Mouse (Mus musculus) ES-Bruce4 (cell line): ENCODE data around the gene Tbxa2r. TPM values are rescaled to one million over a fixed set of nuclear protein-coding genes. Genes with fewer than 3 reads are reported as not detected.
A peak's percentile ranks its signal among the peaks of the same experiment; 100 is the strongest.

Source experiments
- H3K27ac ChIP-seq: 2 replicates; pipeline ENCODE4 v1.5.1; 2012; ENCODE audit warnings: low read length, inconsistent platforms; ENCODE audit not compliant: insufficient read depth
- H3K27me3 ChIP-seq: 2 replicates; pipeline ENCODE4 v1.6.1; 2012; ENCODE audit warnings: mild to moderate bottlenecking, low read length, inconsistent platforms; ENCODE audit not compliant: control insufficient read depth, poor library complexity, insufficient read depth, severe bottlenecking
- H3K36me3 ChIP-seq: 2 replicates; pipeline ENCODE4 v1.6.1; 2012; ENCODE audit warnings: inconsistent platforms, mild to moderate bottlenecking, low read length, moderate library complexity; ENCODE audit not compliant: control insufficient read depth, poor library complexity, insufficient read depth, severe bottlenecking
- H3K4me1 ChIP-seq: one replicate; pipeline ENCODE4 v1.8.1; 2011; ENCODE audit warnings: low read length; ENCODE audit not compliant: control insufficient read depth, insufficient read depth
- H3K4me3 ChIP-seq: 2 replicates; pipeline ENCODE4 v1.5.1; 2011; ENCODE audit warnings: low read depth, mild to moderate bottlenecking, low read length
- H3K9ac ChIP-seq: 2 replicates; pipeline ENCODE4 v1.6.1; 2012; ENCODE audit warnings: low read depth, mild to moderate bottlenecking, inconsistent platforms; ENCODE audit not compliant: poor library complexity, severe bottlenecking
- H3K9me3 ChIP-seq: replicated peaks from 2 replicates; pipeline ENCODE4 v1.6.1; 2012; ENCODE audit warnings: mild to moderate bottlenecking, low read length, inconsistent platforms; ENCODE audit not compliant: control insufficient read depth, poor library complexity, insufficient read depth, severe bottlenecking
- CTCF ChIP-seq: IDR thresholded peaks from one replicate; pipeline ENCODE4 v1.8.1; 2011; ENCODE audit warnings: low read depth, low read length
- EP300 ChIP-seq: IDR thresholded peaks from 2 replicates; pipeline ENCODE4 v1.6.1; 2011; ENCODE audit warnings: low read depth, low read length; ENCODE audit not compliant: insufficient read depth
- POLR2A ChIP-seq: IDR thresholded peaks from one replicate; pipeline ENCODE4 v1.8.1; 2011; ENCODE audit warnings: low read length; ENCODE audit not compliant: insufficient read depth
- polyA plus RNA-seq: library from polyadenylated mRNA; stranded (reverse); fragments of >200 nt; gene quantifications from 2 replicates; pipeline ENCODE4 v1.2.4, GENCODE M21; 2011; ENCODE audit warnings: low read depth; ENCODE audit not compliant: missing spikeins, insufficient read depth, insufficient read length

The Tbxa2r gene
- polyA plus RNA-seq, 1 experiment: 0.57 TPM

DNA sequence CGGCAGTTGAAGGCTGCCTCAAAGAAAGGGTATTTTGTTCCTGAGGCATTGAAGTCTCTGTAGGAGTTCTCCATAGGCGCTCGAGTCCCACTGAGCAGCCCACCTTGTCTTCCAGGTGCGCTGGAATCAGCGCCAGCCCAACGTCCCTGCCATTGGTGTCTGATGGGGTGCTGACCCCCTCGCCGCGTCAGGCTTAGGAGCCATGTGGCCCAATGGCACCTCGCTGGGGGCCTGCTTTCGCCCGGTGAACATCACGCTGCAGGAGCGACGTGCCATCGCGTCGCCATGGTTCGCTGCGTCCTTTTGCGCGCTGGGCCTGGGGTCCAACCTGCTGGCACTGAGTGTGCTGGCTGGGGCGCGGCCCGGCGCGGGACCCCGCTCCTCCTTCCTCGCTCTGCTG, 3.7 kb downstream of the Tbxa2r start:
- Histone ChIP-seq H3K9ac (peak overlapping the region; percentile 10), H3K27me3 (no peaks in the 10 kb centered on the region), H3K27ac (no peak overlapping the region), H3K9me3 (no peaks in the 10 kb centered on the region), H3K36me3 (no peaks in the 10 kb centered on the region), H3K4me3 (peak overlapping the region; percentile 44), H3K4me1 (no peaks in the 10 kb centered on the region)
- TF ChIP-seq POLR2A: no peak
- no peak for TF ChIP-seq CTCF
- TF ChIP-seq EP300: no peak

- Histone ChIP-seq H3K4me3 (no peak overlapping the region), H3K27me3 (no peaks in the 10 kb centered on the region), H3K27ac (no peak overlapping the region), H3K9ac (no peak overlapping the region), H3K9me3 (no peaks in the 10 kb centered on the region), H3K36me3 (no peaks in the 10 kb centered on the region), H3K4me1 (no peaks in the 10 kb centered on the region)
- TF ChIP-seq EP300: no peak
- TF ChIP-seq POLR2A: no peak
- no peak for TF ChIP-seq CTCF
Observed at GRCm38 (mm10) chr10:81334324-81334723, 5.8 kb downstream of the Tbxa2r start.

DNA sequence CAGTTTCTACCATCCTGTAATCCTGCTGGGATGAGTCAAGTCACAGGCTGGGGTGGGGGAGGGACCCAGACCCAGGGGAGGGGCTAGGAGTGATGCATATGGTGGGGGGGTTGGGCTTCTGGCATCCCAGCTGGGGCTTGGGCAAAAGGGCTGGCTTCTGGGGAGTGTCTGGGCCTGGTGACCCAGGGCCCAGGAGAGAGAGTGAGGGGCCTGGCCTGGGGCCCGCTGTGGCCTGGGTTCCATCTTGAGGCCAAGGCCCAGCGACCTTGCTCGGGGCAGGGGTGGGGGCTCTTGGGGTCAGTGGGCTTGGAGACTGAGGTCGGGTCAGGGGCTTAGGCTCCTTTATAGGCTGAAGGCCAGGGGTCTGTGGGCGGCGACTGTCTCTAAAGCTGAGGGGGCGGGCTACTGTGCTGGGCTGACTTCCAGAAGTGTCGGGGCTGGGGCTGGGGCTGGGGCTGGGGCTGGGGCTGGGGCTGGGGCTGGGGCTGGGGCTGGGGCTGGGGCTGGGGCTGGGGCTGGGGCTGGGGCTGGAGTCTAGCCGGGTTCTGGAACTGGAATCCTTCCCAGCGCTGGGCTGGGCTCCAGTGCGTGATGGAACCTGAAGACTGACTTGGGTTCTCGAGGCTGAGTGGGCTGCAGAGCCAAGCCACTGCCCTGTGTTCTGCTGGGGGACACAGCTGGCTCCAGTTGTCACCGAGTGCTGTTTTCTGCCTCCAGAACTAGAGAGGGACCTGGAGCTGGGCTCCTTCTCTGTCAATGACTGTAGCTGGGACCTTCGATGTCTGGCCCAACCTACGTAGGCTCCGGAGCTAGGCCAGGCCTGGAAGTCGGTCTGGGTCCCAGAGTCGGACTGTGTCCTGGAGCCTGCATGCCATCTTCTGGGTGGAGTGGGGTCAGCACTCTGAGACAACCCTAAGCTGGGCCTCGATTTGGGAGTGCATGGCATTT, 7.1 kb downstream of the Tbxa2r start:
- Histone ChIP-seq H3K27ac (no peak overlapping the region), H3K9ac (no peak overlapping the region; the same call in 1 of the 2 replicates), H3K9me3 (no peaks in the 10 kb centered on the region), H3K27me3 (no peaks in the 10 kb centered on the region), H3K4me3 (no peak overlapping the region), H3K4me1 (peaks cover 5% of the 10 kb centered on the region), H3K36me3 (no peaks in the 10 kb centered on the region)
- TF ChIP-seq EP300 (no peak), POLR2A (no peak), CTCF (no peak)

DNA sequence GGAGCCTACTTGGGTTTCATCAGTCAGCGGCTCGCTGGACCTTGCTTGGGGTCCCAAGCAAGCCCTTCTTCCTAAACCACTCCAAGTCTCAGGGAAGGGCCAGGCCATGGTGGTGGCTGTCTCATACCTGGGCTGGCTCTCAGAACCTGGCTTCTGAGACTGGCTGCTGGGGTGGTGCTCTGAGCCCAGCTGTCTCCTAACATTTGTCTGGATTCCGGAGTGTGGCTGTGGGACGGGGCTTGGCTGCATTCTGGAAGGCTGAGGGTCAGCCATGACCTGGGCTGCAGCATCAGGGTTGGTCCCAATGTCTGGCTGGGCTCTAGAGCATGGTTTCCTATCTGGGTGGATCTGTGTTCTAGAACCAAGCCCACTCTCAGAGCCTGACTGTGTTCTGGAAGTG, 8.0 kb downstream of the Tbxa2r start:
- no peak overlapping the region for H3K9ac ChIP-seq
- H3K27ac ChIP-seq: no peak overlapping the region
- no peaks in the 10 kb centered on the region for H3K36me3 ChIP-seq
- no peaks in the 10 kb centered on the region for H3K27me3 ChIP-seq
- peaks cover 9% of the 10 kb centered on the region for H3K4me1 ChIP-seq
- H3K9me3 ChIP-seq: no peaks in the 10 kb centered on the region
- H3K4me3 ChIP-seq: no peak overlapping the region
- TF ChIP-seq EP300 (no peak), POLR2A (no peak), CTCF (no peak)

DNA sequence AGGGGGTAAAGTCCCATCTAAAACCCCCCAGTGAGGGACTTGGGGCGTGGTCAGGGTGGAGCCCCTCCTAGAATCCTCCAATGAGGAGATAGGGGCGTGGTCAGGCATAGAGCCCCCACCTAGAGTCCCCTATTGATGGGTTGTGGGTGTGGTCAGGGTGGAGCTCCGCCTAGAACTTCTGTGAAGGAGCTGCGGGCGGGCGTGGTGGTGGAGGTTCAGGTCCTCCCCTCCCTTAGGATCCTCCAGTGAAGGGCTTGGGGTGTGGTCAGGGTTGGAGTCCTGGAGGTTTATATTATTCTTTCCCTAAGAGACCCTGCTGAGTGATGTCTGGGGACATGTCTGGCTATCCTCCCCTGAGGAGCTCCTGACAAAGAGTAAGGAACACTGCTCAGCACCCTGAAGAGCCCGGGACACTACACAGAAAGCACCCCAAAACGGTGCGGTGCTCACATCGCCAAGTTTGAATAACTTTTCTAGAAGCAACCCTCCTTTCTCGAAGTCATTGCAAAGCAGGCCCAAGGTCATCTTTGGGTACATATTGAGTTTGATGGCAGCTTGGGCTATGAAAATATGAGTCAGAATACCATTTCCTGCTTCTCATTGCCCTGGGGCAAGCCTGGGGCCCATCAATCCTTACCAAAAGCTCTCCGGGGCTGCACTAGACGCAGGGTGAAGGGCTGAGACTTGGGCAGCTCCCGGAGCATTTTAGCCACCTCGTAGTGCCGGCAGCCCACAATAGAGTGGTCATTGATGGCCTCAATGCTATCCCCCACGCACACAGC, 12.2 kb downstream of the Tbxa2r start:
- Histone ChIP-seq H3K36me3 (no peaks in the 10 kb centered on the region), H3K4me1 (peaks cover 9% of the 10 kb centered on the region), H3K9ac (peak overlapping the region; percentile 43), H3K9me3 (no peaks in the 10 kb centered on the region), H3K27ac (peak overlapping the region; percentile 86), H3K27me3 (peaks cover 7% of the 10 kb centered on the region), H3K4me3 (no peak overlapping the region)
- peak; percentile 7; the same call in 1 of the 2 replicates for TF ChIP-seq EP300
- TF ChIP-seq CTCF: no peak
